Mouse (Mus musculus) megakaryocyte, embryonic 14.5 days (primary cell): ENCODE results near the gene Rps19.

Experiments used
- FLI1 ChIP-seq: IDR thresholded peaks from 2 replicates; pipeline ENCODE4 v1.6.1; 2012; ENCODE audit warnings: low read length, inconsistent platforms, mixed read lengths
- GATA1 ChIP-seq: IDR thresholded peaks from 3 replicates; pipeline ENCODE4 v1.6.1; 2012; ENCODE audit warnings: mixed read lengths, low read length, inconsistent platforms, borderline replicate concordance

DNA sequence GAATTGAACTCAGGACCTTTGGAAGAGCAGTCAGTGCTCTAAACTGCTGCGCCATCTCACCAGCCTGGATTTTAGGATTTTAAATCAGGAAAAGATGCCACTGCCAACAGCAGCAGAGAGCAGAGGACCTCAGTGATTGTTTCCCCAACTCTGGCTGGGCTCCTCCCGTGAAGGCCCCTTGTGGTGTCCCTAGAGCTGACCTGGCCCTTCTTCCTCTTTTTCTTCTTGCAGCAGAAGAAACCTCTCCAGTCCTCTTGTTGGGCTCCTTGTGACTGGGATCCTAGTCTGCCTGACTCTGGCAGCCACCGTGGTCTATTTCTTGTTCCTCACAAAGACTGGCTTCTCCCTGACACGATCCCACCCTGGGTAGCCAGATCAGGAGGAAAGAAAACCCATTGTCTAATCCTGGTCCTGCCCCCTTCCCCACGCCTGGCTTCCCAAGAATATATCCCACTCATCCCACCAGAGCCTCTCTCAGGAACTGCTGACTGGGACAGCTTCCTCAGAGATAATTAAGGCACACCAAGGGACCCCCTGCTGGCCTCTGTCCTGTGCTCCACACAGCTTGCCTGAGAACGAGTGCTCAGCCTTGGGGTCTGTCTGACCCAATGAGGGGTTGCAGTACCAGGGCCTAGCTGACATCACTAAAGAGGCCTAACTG is 27.6 kb upstream of the Rps19 start:
- TF ChIP-seq GATA1, result no peak
- no peak for TF ChIP-seq FLI1
